Mouse (Mus musculus) E14TG2a.4 (cell line): ENCODE results near the gene Zmat5.

ENCODE experiments used
- H3K27me3 ChIP-seq: 2 replicates; pipeline ENCODE4 v1.6.1; 2014; ENCODE audit warnings: low read length, control low read depth; ENCODE audit not compliant: insufficient read depth
- H3K36me3 ChIP-seq: 2 replicates; pipeline ENCODE4 v1.6.1; 2014; ENCODE audit warnings: low read length, control low read depth; ENCODE audit not compliant: insufficient read depth
- H3K4me1 ChIP-seq: replicated peaks from 2 replicates; pipeline ENCODE4 v1.6.1; 2014; ENCODE audit warnings: low read depth, low read length, control low read depth
- H3K4me3 ChIP-seq: replicated peaks from 2 replicates; pipeline ENCODE4 v1.5.1; 2014; ENCODE audit warnings: mild to moderate bottlenecking, low read length
- H3K9me3 ChIP-seq: 2 replicates; pipeline ENCODE4 v1.6.1; 2014; ENCODE audit warnings: low read length, control low read depth
- CTCF ChIP-seq: conservative IDR thresholded peaks from 2 replicates; pipeline ENCODE4 v1.5.1; 2014; ENCODE audit warnings: low read length
- NANOG ChIP-seq: IDR thresholded peaks from 2 replicates; pipeline ENCODE4 v1.6.1; 2014; ENCODE audit warnings: borderline replicate concordance, low read length, mixed read lengths
- POU5F1 ChIP-seq: IDR thresholded peaks from 2 replicates; pipeline ENCODE4 v1.6.1; 2014; ENCODE audit warnings: low read length, borderline replicate concordance

The Zmat5 gene

GRCm38 (mm10) chr11:4716530-4717236 is 12.2 kb downstream of the Zmat5 start:
- H3K9me3 ChIP-seq, result no peaks in the 10 kb centered on the region
- no peaks in the 10 kb centered on the region for H3K27me3 ChIP-seq
- TF ChIP-seq CTCF (no peak), NANOG (no peak), POU5F1 (no peak)
- H3K4me1 ChIP-seq, result peaks cover 38% of the 10 kb centered on the region
- peaks cover 2% of the 10 kb centered on the region; the same call in 1 of the 2 replicates for H3K36me3 ChIP-seq
- no peak overlapping the region for H3K4me3 ChIP-seq

- Histone ChIP-seq H3K36me3 (peaks cover 16% of the 10 kb centered on the region), H3K4me1 (peaks cover 55% of the 10 kb centered on the region)
- TF ChIP-seq CTCF (no peak), POU5F1 (no peak), NANOG (no peak)
Observed at GRCm38 (mm10) chr11:4718548-4718947, 14.1 kb downstream of the Zmat5 start.

GRCm38 (mm10) chr11:4719961-4720360 is 15.5 kb downstream of the Zmat5 start:
- TF ChIP-seq NANOG, result no peak
- no peak for TF ChIP-seq CTCF
- TF ChIP-seq POU5F1, result no peak
- peaks cover 58% of the 10 kb centered on the region for H3K4me1 ChIP-seq
- peaks cover 28% of the 10 kb centered on the region for H3K36me3 ChIP-seq
- H3K27me3 ChIP-seq, result no peaks in the 10 kb centered on the region
- H3K9me3 ChIP-seq, result no peaks in the 10 kb centered on the region
- peak overlapping the region; percentile 32 for H3K4me3 ChIP-seq

More at GRCm38 (mm10) chr11:4718548-4718947, 14.1 kb downstream of the Zmat5 start:
- Histone ChIP-seq H3K4me3 (no peak overlapping the region), H3K9me3 (no peaks in the 10 kb centered on the region), H3K27me3 (no peaks in the 10 kb centered on the region)

GRCm38 (mm10) chr11:4720393-4720792 is 15.9 kb downstream of the Zmat5 start:
- TF ChIP-seq NANOG (no peak), CTCF (no peak), POU5F1 (no peak)
- no peaks in the 10 kb centered on the region for H3K27me3 ChIP-seq
- H3K9me3 ChIP-seq, result no peaks in the 10 kb centered on the region
- H3K36me3 ChIP-seq, result peaks cover 33% of the 10 kb centered on the region
- H3K4me1 ChIP-seq, result peaks cover 58% of the 10 kb centered on the region
- H3K4me3 ChIP-seq, result peak overlapping the region; percentile 32

GRCm38 (mm10) chr11:4720900-4721580 is 16.6 kb downstream of the Zmat5 start:
- peaks cover 39% of the 10 kb centered on the region for H3K36me3 ChIP-seq

GRCm38 (mm10) chr11:4721728-4722127 is 17.2 kb downstream of the Zmat5 start:
- peaks cover 52% of the 10 kb centered on the region for H3K4me1 ChIP-seq
- peaks cover 45% of the 10 kb centered on the region for H3K36me3 ChIP-seq
- H3K27me3 ChIP-seq, result no peaks in the 10 kb centered on the region
- no peak overlapping the region for H3K4me3 ChIP-seq
- TF ChIP-seq POU5F1 (no peak), CTCF (no peak)
- no peaks in the 10 kb centered on the region for H3K9me3 ChIP-seq

More at GRCm38 (mm10) chr11:4720900-4721580, 16.6 kb downstream of the Zmat5 start:
- peaks cover 56% of the 10 kb centered on the region for H3K4me1 ChIP-seq
- H3K4me3 ChIP-seq, result peak overlapping the region; percentile 32
- H3K9me3 ChIP-seq, result no peaks in the 10 kb centered on the region
- no peaks in the 10 kb centered on the region for H3K27me3 ChIP-seq
- TF ChIP-seq NANOG, result no peak
- no peak for TF ChIP-seq CTCF
- no peak for TF ChIP-seq POU5F1

- peaks cover 46% of the 10 kb centered on the region for H3K36me3 ChIP-seq
- TF ChIP-seq POU5F1 (no peak), CTCF (no peak), NANOG (no peak)
- no peaks in the 10 kb centered on the region for H3K27me3 ChIP-seq
- no peaks in the 10 kb centered on the region for H3K9me3 ChIP-seq
- peaks cover 47% of the 10 kb centered on the region for H3K4me1 ChIP-seq
- H3K4me3 ChIP-seq, result no peak overlapping the region
Observed at GRCm38 (mm10) chr11:4729603-4730002, 25.1 kb downstream of the Zmat5 start.

GRCm38 (mm10) chr11:4730096-4730495 is 25.6 kb downstream of the Zmat5 start:
- Histone ChIP-seq H3K36me3 (peaks cover 41% of the 10 kb centered on the region), H3K4me3 (no peak overlapping the region), H3K9me3 (no peaks in the 10 kb centered on the region), H3K27me3 (no peaks in the 10 kb centered on the region), H3K4me1 (peaks cover 52% of the 10 kb centered on the region)
- TF ChIP-seq NANOG (no peak), POU5F1 (no peak), CTCF (no peak)

GRCm38 (mm10) chr11:4730913-4731312 is 26.4 kb downstream of the Zmat5 start:
- peaks cover 33% of the 10 kb centered on the region for H3K36me3 ChIP-seq
- H3K27me3 ChIP-seq, result no peaks in the 10 kb centered on the region
- no peak overlapping the region for H3K4me3 ChIP-seq
- H3K4me1 ChIP-seq, result peaks cover 61% of the 10 kb centered on the region
- H3K9me3 ChIP-seq, result no peaks in the 10 kb centered on the region
- TF ChIP-seq CTCF, result no peak
- no peak for TF ChIP-seq NANOG
- no peak for TF ChIP-seq POU5F1
